Mouse (Mus musculus) stomach, postnatal 0 days (tissue): Measurements from ENCODE around the gene Mcidas.

Experiments
- CTCF ChIP-seq: IDR thresholded peaks from 2 replicates; pipeline ENCODE4 v1.5.1; 2016; ENCODE audit warnings: antibody characterized with exemption, low read depth, mild to moderate bottlenecking, moderate library complexity
- EP300 ChIP-seq: optimal IDR thresholded peaks from 2 replicates; pipeline ENCODE3; 2016; ENCODE audit warnings: antibody characterized with exemption

- TF ChIP-seq CTCF (no peak), EP300 (no peak)
Observed at GRCm38 (mm10) chr13:112976720-112977119, 16.9 kb upstream of the Mcidas start.
